ENCODE assay signal across 10 mouse cellular contexts in genomic region chr7:44888256-44889105, GRCm38 (mm10). TPM values are rescaled to one million over a fixed set of nuclear protein-coding genes. Genes with fewer than 3 reads are reported as not detected.
DNase-seq lines count a peak whose midpoint lies in the region; ATAC-seq and TF ChIP-seq lines count a peak whose summit lies in the region.
"Had no signal": no experiment of that assay in that cellular context is flagged by ENCODE, and none has a peak within 500 bp of the region (broad histone marks: within the 10 kb centered on the region; RNA-seq: fewer than 3 reads in every experiment).

No protein-coding gene starts in this region.

- H3K4me3 ChIP-seq in heart, embryonic 15.5 days = no peak overlapping the region
- H3K4me3 ChIP-seq in heart, embryonic 12.5 days = no peak overlapping the region
- H3K4me3 ChIP-seq in midbrain, embryonic 13.5 days (replicated peaks) = no peak overlapping the region
- no peak overlapping the region for H3K4me3 ChIP-seq in midbrain, postnatal 0 days (ENCODE audit: low read depth, low read length)

- H3K27me3 ChIP-seq in heart, embryonic 15.5 days = no peaks in the 10 kb centered on the region
- H3K27me3 ChIP-seq in heart, embryonic 12.5 days (replicated peaks) = no peaks in the 10 kb centered on the region
- H3K27me3 ChIP-seq in midbrain, embryonic 13.5 days = no peaks in the 10 kb centered on the region
- no peaks in the 10 kb centered on the region for H3K27me3 ChIP-seq in midbrain, postnatal 0 days (ENCODE audit: insufficient read depth, low read length)

- no peak for TF ChIP-seq CTCF in midbrain, postnatal 0 days (IDR thresholded peaks at IDR 0.05)

- WGBS in heart, embryonic 15.5 days = 58% methylated on average over 13 of the region's 13 CpGs
- 78% methylated on average over 13 of the region's 13 CpGs for WGBS in heart, embryonic 12.5 days
- WGBS in midbrain, embryonic 13.5 days = 89% methylated on average over 13 of the region's 13 CpGs
- 78% methylated on average over 13 of the region's 13 CpGs for WGBS in midbrain, postnatal 0 days

- ATAC-seq in heart, embryonic 15.5 days (replicated peaks; ENCODE audit: insufficient number of reproducible peaks, insufficient read depth, low FRiP score, low read depth) = peak; percentile 24; the same call in 1 of the 2 replicates
- ATAC-seq in heart, embryonic 12.5 days (ENCODE audit: insufficient number of reproducible peaks, low FRiP score) = no peak
- no peak for ATAC-seq in midbrain, embryonic 13.5 days
- ATAC-seq in midbrain, postnatal 0 days (ENCODE audit: low FRiP score) = no peak
- ATAC-seq in megakaryocyte, adult 5-6 weeks (ENCODE audit: poor library complexity, severe bottlenecking) = no peak

- H3K9me3 ChIP-seq in heart, embryonic 15.5 days (replicated peaks) = no peaks in the 10 kb centered on the region
- no peaks in the 10 kb centered on the region for H3K9me3 ChIP-seq in heart, embryonic 12.5 days (replicated peaks)
- H3K9me3 ChIP-seq in midbrain, embryonic 13.5 days = no peaks in the 10 kb centered on the region
- H3K9me3 ChIP-seq in midbrain, postnatal 0 days (ENCODE audit: low read length) = no peaks in the 10 kb centered on the region

- peaks cover 32% of the 10 kb centered on the region for H3K36me3 ChIP-seq in heart, embryonic 15.5 days
- peaks cover 55% of the 10 kb centered on the region for H3K36me3 ChIP-seq in heart, embryonic 12.5 days
- peaks cover 60% of the 10 kb centered on the region for H3K36me3 ChIP-seq in midbrain, embryonic 13.5 days
- H3K36me3 ChIP-seq in midbrain, postnatal 0 days (ENCODE audit: insufficient read depth, low read length) = peaks cover 38% of the 10 kb centered on the region

- H3K4me1 ChIP-seq in heart, embryonic 15.5 days (replicated peaks) = peaks cover 48% of the 10 kb centered on the region
- peaks cover 36% of the 10 kb centered on the region for H3K4me1 ChIP-seq in heart, embryonic 12.5 days (replicated peaks)
- H3K4me1 ChIP-seq in midbrain, embryonic 13.5 days (replicated peaks) = peaks cover 46% of the 10 kb centered on the region
- peaks cover 16% of the 10 kb centered on the region for H3K4me1 ChIP-seq in midbrain, postnatal 0 days (ENCODE audit: insufficient read depth, low read length)

- DNase-seq in adrenal gland, adult 2 months = peak; percentile 75
- DNase-seq in adrenal gland, adult 18-20 months (ENCODE audit: low spot score in 2 of 2) = no peak
- DNase-seq in midbrain, postnatal 0 days (ENCODE audit: low spot score) = no peak
- no peak for DNase-seq in embryo, embryonic 11 days
- DNase-seq: spleen, adult 18-20 months; thymus, postnatal 36 days had no signal

- peak overlapping the region; percentile 12; the same call in 1 of the 2 replicates for H3K4me2 ChIP-seq in heart, embryonic 15.5 days
- H3K4me2 ChIP-seq in heart, embryonic 12.5 days = no peak overlapping the region
- no peak overlapping the region for H3K4me2 ChIP-seq in midbrain, embryonic 13.5 days (replicated peaks)
- H3K4me2 ChIP-seq in midbrain, postnatal 0 days (ENCODE audit: low read depth, low read length, poor library complexity, severe bottlenecking) = no peak overlapping the region

- H3K9ac ChIP-seq in heart, embryonic 15.5 days = no peak overlapping the region
- H3K9ac ChIP-seq in heart, embryonic 12.5 days = no peak overlapping the region
- 0 out of 2 replicates have a peak overlapping the region, but pooled peaks have one; percentile 24 for H3K9ac ChIP-seq in midbrain, embryonic 13.5 days (replicated peaks)
- H3K9ac ChIP-seq in midbrain, postnatal 0 days (replicated peaks; ENCODE audit: low read length, poor library complexity, severe bottlenecking) = no peak overlapping the region

- H3K27ac ChIP-seq in heart, embryonic 15.5 days = peak overlapping the region; percentile 85
- H3K27ac ChIP-seq in heart, embryonic 12.5 days (ENCODE audit: poor library complexity, severe bottlenecking) = no peak overlapping the region
- no peak overlapping the region for H3K27ac ChIP-seq in midbrain, embryonic 13.5 days
- no peak overlapping the region for H3K27ac ChIP-seq in midbrain, postnatal 0 days (ENCODE audit: low read depth, low read length)

RNA-seq across cellular contexts. Expression of gene Med25, which starts 4.0 kb away (rescaled TPM):
- total RNA-seq in adrenal gland, adult 2 months (2021) = 100 to 1,000 TPM in 1 of 2 experiments, 10 to 100 TPM in 1; 80.8 to 105 TPM
- polyA plus RNA-seq in adrenal gland, adult 2 months (2012; rRNA removed) = 635 and 723 TPM in 2 replicates
- total RNA-seq in adrenal gland, adult 18-20 months (2021) = 10 to 100 TPM; 75.2 to 90.9 TPM
- polyA plus RNA-seq in heart, embryonic 15.5 days (2015; fragmentation: Nextera tagmentation; extraction: Ambion mirVana) = 72.9 and 93.9 TPM in 2 replicates
- 76.8 and 81.2 TPM in 2 replicates for polyA plus RNA-seq in heart, embryonic 12.5 days (2016; fragmentation: Nextera tagmentation; extraction: Ambion mirVana)
- 151 and 162 TPM in 2 replicates for polyA plus RNA-seq in midbrain, embryonic 13.5 days (2015; fragmentation: Nextera tagmentation; extraction: Ambion mirVana)
- 153 and 182 TPM in 2 replicates for total RNA-seq in midbrain, postnatal 0 days (2014; rRNA removed)
- 150 and 154 TPM in 2 replicates for polyA plus RNA-seq in midbrain, postnatal 0 days (2015; fragmentation: Nextera tagmentation; extraction: Ambion mirVana)
- 19.4 and 23.7 TPM in 2 replicates for total RNA-seq in megakaryocyte, adult 5-6 weeks (2015)
- total RNA-seq in megakaryocyte, adult 5-6 weeks (2017) = 8.6 and 9.0 TPM in 2 replicates

RNA-seq across cellular contexts. Expression of gene Fuz, which starts 7.4 kb away (rescaled TPM):
- 10 to 100 TPM; 24.2 to 28.0 TPM for total RNA-seq in adrenal gland, adult 2 months (2021)
- 203 and 213 TPM in 2 replicates for polyA plus RNA-seq in adrenal gland, adult 2 months (2012; rRNA removed)
- 10 to 100 TPM; 24.1 to 28.3 TPM for total RNA-seq in adrenal gland, adult 18-20 months (2021)
- 11.9 and 16.3 TPM in 2 replicates for polyA plus RNA-seq in heart, embryonic 15.5 days (2015; fragmentation: Nextera tagmentation; extraction: Ambion mirVana)
- 12.0 and 12.6 TPM in 2 replicates for polyA plus RNA-seq in heart, embryonic 12.5 days (2016; fragmentation: Nextera tagmentation; extraction: Ambion mirVana)
- polyA plus RNA-seq in midbrain, embryonic 13.5 days (2015; fragmentation: Nextera tagmentation; extraction: Ambion mirVana) = 24.2 and 26.9 TPM in 2 replicates
- 18.5 and 22.4 TPM in 2 replicates for total RNA-seq in midbrain, postnatal 0 days (2014; rRNA removed)
- 14.8 and 15.4 TPM in 2 replicates for polyA plus RNA-seq in midbrain, postnatal 0 days (2015; fragmentation: Nextera tagmentation; extraction: Ambion mirVana)
- total RNA-seq in megakaryocyte, adult 5-6 weeks (2015) = 4.6 and 4.7 TPM in 2 replicates
- 11.1 and 11.3 TPM in 2 replicates for total RNA-seq in megakaryocyte, adult 5-6 weeks (2017)

RNA-seq across cellular contexts. Expression of gene Ptov1, which starts 18.9 kb away (rescaled TPM):
- total RNA-seq in adrenal gland, adult 2 months (2021) = 100 to 1,000 TPM; 227 TPM
- polyA plus RNA-seq in adrenal gland, adult 2 months (2012; rRNA removed) = 492 and 493 TPM in 2 replicates
- 100 to 1,000 TPM; 232 to 253 TPM for total RNA-seq in adrenal gland, adult 18-20 months (2021)
- 206 and 273 TPM in 2 replicates for polyA plus RNA-seq in heart, embryonic 15.5 days (2015; fragmentation: Nextera tagmentation; extraction: Ambion mirVana)
- polyA plus RNA-seq in heart, embryonic 12.5 days (2016; fragmentation: Nextera tagmentation; extraction: Ambion mirVana) = 308 and 321 TPM in 2 replicates
- 524 and 584 TPM in 2 replicates for polyA plus RNA-seq in midbrain, embryonic 13.5 days (2015; fragmentation: Nextera tagmentation; extraction: Ambion mirVana)
- 484 and 500 TPM in 2 replicates for total RNA-seq in midbrain, postnatal 0 days (2014; rRNA removed)
- polyA plus RNA-seq in midbrain, postnatal 0 days (2015; fragmentation: Nextera tagmentation; extraction: Ambion mirVana) = 430 and 439 TPM in 2 replicates
- total RNA-seq in megakaryocyte, adult 5-6 weeks (2015) = 21.3 and 29.0 TPM in 2 replicates
- 5.9 and 8.7 TPM in 2 replicates for total RNA-seq in megakaryocyte, adult 5-6 weeks (2017)

RNA-seq across cellular contexts. Expression of gene Pnkp, which starts 31.5 kb away (rescaled TPM):
- 10 to 100 TPM; 36.3 to 42.8 TPM for total RNA-seq in adrenal gland, adult 2 months (2021)
- 79.5 and 90.0 TPM in 2 replicates for polyA plus RNA-seq in adrenal gland, adult 2 months (2012; rRNA removed)
- total RNA-seq in adrenal gland, adult 18-20 months (2021) = 10 to 100 TPM; 33.8 to 40.8 TPM
- polyA plus RNA-seq in heart, embryonic 15.5 days (2015; fragmentation: Nextera tagmentation; extraction: Ambion mirVana) = 22.4 and 28.7 TPM in 2 replicates
- 23.3 and 27.0 TPM in 2 replicates for polyA plus RNA-seq in heart, embryonic 12.5 days (2016; fragmentation: Nextera tagmentation; extraction: Ambion mirVana)
- 32.3 and 38.5 TPM in 2 replicates for polyA plus RNA-seq in midbrain, embryonic 13.5 days (2015; fragmentation: Nextera tagmentation; extraction: Ambion mirVana)
- 29.5 and 32.4 TPM in 2 replicates for total RNA-seq in midbrain, postnatal 0 days (2014; rRNA removed)
- polyA plus RNA-seq in midbrain, postnatal 0 days (2015; fragmentation: Nextera tagmentation; extraction: Ambion mirVana) = 31.2 and 31.5 TPM in 2 replicates
- total RNA-seq in megakaryocyte, adult 5-6 weeks (2015) = 75.1 and 89.7 TPM in 2 replicates
- total RNA-seq in megakaryocyte, adult 5-6 weeks (2017) = 109 and 129 TPM in 2 replicates

RNA-seq across cellular contexts. Expression of gene Tbc1d17, which starts 39.6 kb away (rescaled TPM):
- total RNA-seq in adrenal gland, adult 2 months (2021) = 10 to 100 TPM; 51.0 to 72.6 TPM
- polyA plus RNA-seq in adrenal gland, adult 2 months (2012; rRNA removed) = 180 and 223 TPM in 2 replicates
- 10 to 100 TPM; 48.1 to 60.2 TPM for total RNA-seq in adrenal gland, adult 18-20 months (2021)
- 53.2 and 63.4 TPM in 2 replicates for polyA plus RNA-seq in heart, embryonic 15.5 days (2015; fragmentation: Nextera tagmentation; extraction: Ambion mirVana)
- 60.0 and 61.2 TPM in 2 replicates for polyA plus RNA-seq in heart, embryonic 12.5 days (2016; fragmentation: Nextera tagmentation; extraction: Ambion mirVana)
- 109 and 110 TPM in 2 replicates for polyA plus RNA-seq in midbrain, embryonic 13.5 days (2015; fragmentation: Nextera tagmentation; extraction: Ambion mirVana)
- total RNA-seq in midbrain, postnatal 0 days (2014; rRNA removed) = 79.7 and 129 TPM in 2 replicates
- polyA plus RNA-seq in midbrain, postnatal 0 days (2015; fragmentation: Nextera tagmentation; extraction: Ambion mirVana) = 115 and 126 TPM in 2 replicates
- total RNA-seq in megakaryocyte, adult 5-6 weeks (2015) = 12.5 and 17.6 TPM in 2 replicates
- 13.0 and 14.8 TPM in 2 replicates for total RNA-seq in megakaryocyte, adult 5-6 weeks (2017)
